13 mouse cellular contexts compared by ENCODE assay signal in the genomic region with DNA sequence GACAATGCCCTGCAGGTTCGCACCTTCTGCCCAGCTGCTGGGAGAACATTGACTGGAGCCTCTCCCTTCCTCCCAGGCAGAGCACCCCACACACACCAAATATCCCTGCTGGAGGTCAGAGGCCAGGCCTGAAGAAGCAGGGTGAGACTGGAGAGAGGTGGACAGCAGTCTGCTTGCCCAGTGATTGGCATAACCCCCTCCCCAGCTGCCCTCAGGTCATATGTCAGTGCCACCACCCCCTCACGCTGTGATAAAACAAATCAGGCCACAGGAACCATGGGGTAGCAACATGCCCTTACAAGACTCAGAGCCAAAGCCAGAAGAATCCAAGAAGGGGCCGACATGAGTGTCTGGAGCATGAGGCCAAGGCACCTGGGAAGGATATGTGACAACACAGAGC. TPM values are rescaled to one million over a fixed set of nuclear protein-coding genes. Genes with fewer than 3 reads are reported as not detected.
DNase-seq lines count a peak whose midpoint lies in the region; ATAC-seq and TF ChIP-seq lines count a peak whose summit lies in the region.
"Had no signal": no experiment of that assay in that cellular context is flagged by ENCODE, and none has a peak within 500 bp of the region (broad histone marks: within the 10 kb centered on the region; RNA-seq: fewer than 3 reads in every experiment).

No protein-coding gene starts in this region.

- ATAC-seq in forebrain, postnatal 0 days, result no peak
- no peak for ATAC-seq in forebrain, embryonic 16.5 days
- ATAC-seq in hindbrain, embryonic 12.5 days (ENCODE audit: low FRiP score), result no peak
- no peak for ATAC-seq in hindbrain, embryonic 14.5 days (ENCODE audit: low FRiP score)
- no peak for ATAC-seq in hindbrain, embryonic 16.5 days
- ATAC-seq in monocyte, adult 5-6 weeks (replicated peaks; ENCODE audit: insufficient number of reproducible peaks, low FRiP score, low TSS enrichment, poor library complexity, severe bottlenecking), result no peak

- 91% methylated on average over 3 of the region's 3 CpGs for WGBS in forebrain, postnatal 0 days
- WGBS in forebrain, embryonic 16.5 days, result 88% methylated on average over 3 of the region's 3 CpGs
- 76% methylated on average over 3 of the region's 3 CpGs for WGBS in hindbrain, embryonic 12.5 days
- 83% methylated on average over 3 of the region's 3 CpGs for WGBS in hindbrain, embryonic 14.5 days
- WGBS in embryonic facial prominence, embryonic 10.5 days, result 74% methylated on average over 3 of the region's 3 CpGs
- WGBS in hindbrain, embryonic 16.5 days, result 87% methylated on average over 3 of the region's 3 CpGs

- H3K4me2 ChIP-seq in forebrain, postnatal 0 days (ENCODE audit: low read depth), result no peak overlapping the region
- H3K4me2 ChIP-seq in forebrain, embryonic 16.5 days (ENCODE audit: low read length), result no peak overlapping the region
- no peak overlapping the region for H3K4me2 ChIP-seq in hindbrain, embryonic 12.5 days (replicated peaks)
- no peak overlapping the region for H3K4me2 ChIP-seq in hindbrain, embryonic 14.5 days (replicated peaks)
- no peak overlapping the region for H3K4me2 ChIP-seq in hindbrain, embryonic 16.5 days (ENCODE audit: low read length)
- H3K4me2 ChIP-seq: forebrain, embryonic 12.5 days; liver, embryonic 13.5 days had no signal

- H3K4me3 ChIP-seq in forebrain, postnatal 0 days (ENCODE audit: low read depth, low read length), result no peak overlapping the region
- no peak overlapping the region for H3K4me3 ChIP-seq in forebrain, embryonic 16.5 days (replicated peaks; ENCODE audit: low read length)
- H3K4me3 ChIP-seq in hindbrain, embryonic 12.5 days, result no peak overlapping the region
- H3K4me3 ChIP-seq in hindbrain, embryonic 14.5 days (replicated peaks; ENCODE audit: low read length), result no peak overlapping the region
- no peak overlapping the region for H3K4me3 ChIP-seq in embryonic facial prominence, embryonic 10.5 days
- no peak overlapping the region for H3K4me3 ChIP-seq in hindbrain, embryonic 16.5 days (ENCODE audit: low read length)
- H3K4me3 ChIP-seq: forebrain, embryonic 12.5 days; liver, embryonic 13.5 days had no signal

- H3K9me3 ChIP-seq in forebrain, postnatal 0 days (ENCODE audit: low read length), result no peaks in the 10 kb centered on the region
- H3K9me3 ChIP-seq in forebrain, embryonic 16.5 days (ENCODE audit: control insufficient read depth, low read length), result no peaks in the 10 kb centered on the region
- no peaks in the 10 kb centered on the region for H3K9me3 ChIP-seq in hindbrain, embryonic 12.5 days (replicated peaks)
- H3K9me3 ChIP-seq in hindbrain, embryonic 14.5 days (ENCODE audit: control insufficient read depth, low read length), result no peaks in the 10 kb centered on the region
- no peaks in the 10 kb centered on the region for H3K9me3 ChIP-seq in embryonic facial prominence, embryonic 10.5 days
- H3K9me3 ChIP-seq in hindbrain, embryonic 16.5 days (ENCODE audit: control insufficient read depth, low read length), result no peaks in the 10 kb centered on the region
- H3K9me3 ChIP-seq: forebrain, embryonic 12.5 days; liver, embryonic 13.5 days had no signal

- H3K27ac ChIP-seq in forebrain, postnatal 0 days (ENCODE audit: low read depth, low read length), result 0 out of 2 replicates have a peak overlapping the region, but pooled peaks have one; percentile 62
- no peak overlapping the region for H3K27ac ChIP-seq in forebrain, embryonic 16.5 days (ENCODE audit: low read length)
- no peak overlapping the region for H3K27ac ChIP-seq in hindbrain, embryonic 12.5 days
- no peak overlapping the region for H3K27ac ChIP-seq in hindbrain, embryonic 14.5 days
- 0 out of 2 replicates have a peak overlapping the region, but pooled peaks have one; percentile 21 for H3K27ac ChIP-seq in embryonic facial prominence, embryonic 10.5 days (replicated peaks)
- H3K27ac ChIP-seq in hindbrain, embryonic 16.5 days (ENCODE audit: low read depth, low read length), result 0 out of 2 replicates have a peak overlapping the region, but pooled peaks have one; percentile 7
- H3K27ac ChIP-seq: forebrain, embryonic 12.5 days; liver, embryonic 13.5 days had no signal

- no peaks in the 10 kb centered on the region for H3K27me3 ChIP-seq in forebrain, postnatal 0 days (ENCODE audit: insufficient read depth, low read length)
- no peaks in the 10 kb centered on the region for H3K27me3 ChIP-seq in forebrain, embryonic 16.5 days (replicated peaks; ENCODE audit: control insufficient read depth, insufficient read depth, low read length)
- no peaks in the 10 kb centered on the region for H3K27me3 ChIP-seq in hindbrain, embryonic 12.5 days
- no peaks in the 10 kb centered on the region for H3K27me3 ChIP-seq in hindbrain, embryonic 14.5 days (ENCODE audit: control insufficient read depth, insufficient read depth, low read length)
- H3K27me3 ChIP-seq in embryonic facial prominence, embryonic 10.5 days (replicated peaks; ENCODE audit: low read depth, poor library complexity, severe bottlenecking), result no peaks in the 10 kb centered on the region
- H3K27me3 ChIP-seq in hindbrain, embryonic 16.5 days (replicated peaks; ENCODE audit: control insufficient read depth, insufficient read depth, low read length), result no peaks in the 10 kb centered on the region
- H3K27me3 ChIP-seq: forebrain, embryonic 12.5 days; liver, embryonic 13.5 days had no signal

- H3K4me1 ChIP-seq in forebrain, postnatal 0 days (ENCODE audit: insufficient read depth), result no peaks in the 10 kb centered on the region
- H3K4me1 ChIP-seq in forebrain, embryonic 16.5 days (replicated peaks; ENCODE audit: control insufficient read depth, insufficient read depth, low read length), result no peaks in the 10 kb centered on the region; the same call in 1 of the 2 replicates
- H3K4me1 ChIP-seq in hindbrain, embryonic 12.5 days, result peaks cover 35% of the 10 kb centered on the region
- peaks cover 21% of the 10 kb centered on the region; the same call in 1 of the 2 replicates for H3K4me1 ChIP-seq in hindbrain, embryonic 14.5 days (replicated peaks; ENCODE audit: control insufficient read depth, insufficient read depth, low read length)
- H3K4me1 ChIP-seq in embryonic facial prominence, embryonic 10.5 days, result peaks cover 29% of the 10 kb centered on the region
- peaks cover 35% of the 10 kb centered on the region for H3K4me1 ChIP-seq in hindbrain, embryonic 16.5 days (ENCODE audit: control insufficient read depth, insufficient read depth, low read depth, low read length)
- H3K4me1 ChIP-seq: liver, embryonic 13.5 days had no signal

- H3K36me3 ChIP-seq in forebrain, postnatal 0 days (ENCODE audit: insufficient read depth), result 0 out of 2 replicates have a peak, but pooled peaks cover 5% of the 10 kb centered on the region
- no peaks in the 10 kb centered on the region for H3K36me3 ChIP-seq in forebrain, embryonic 16.5 days (ENCODE audit: control insufficient read depth, insufficient read depth)
- peaks cover 7% of the 10 kb centered on the region; the same call in 1 of the 2 replicates for H3K36me3 ChIP-seq in hindbrain, embryonic 12.5 days
- H3K36me3 ChIP-seq in hindbrain, embryonic 14.5 days (replicated peaks; ENCODE audit: control insufficient read depth, insufficient read depth), result no peaks in the 10 kb centered on the region
- H3K36me3 ChIP-seq in embryonic facial prominence, embryonic 10.5 days (replicated peaks), result peaks cover 43% of the 10 kb centered on the region
- no peaks in the 10 kb centered on the region; the same call in 1 of the 2 replicates for H3K36me3 ChIP-seq in hindbrain, embryonic 16.5 days (ENCODE audit: control insufficient read depth, insufficient read depth, low read length)

- no peak for TF ChIP-seq CTCF in forebrain, postnatal 0 days (IDR thresholded peaks at IDR 0.05; ENCODE audit: low read depth)

- no peak overlapping the region for H3K9ac ChIP-seq in forebrain, postnatal 0 days
- H3K9ac ChIP-seq in forebrain, embryonic 16.5 days (replicated peaks; ENCODE audit: low read depth, low read length), result no peak overlapping the region
- 0 out of 2 replicates have a peak overlapping the region, but pooled peaks have one; percentile 6 for H3K9ac ChIP-seq in hindbrain, embryonic 12.5 days
- no peak overlapping the region for H3K9ac ChIP-seq in hindbrain, embryonic 14.5 days
- no peak overlapping the region for H3K9ac ChIP-seq in hindbrain, embryonic 16.5 days (ENCODE audit: low read depth, low read length)
- H3K9ac ChIP-seq: forebrain, embryonic 12.5 days; liver, embryonic 13.5 days had no signal

- no peak for DNase-seq in forebrain, postnatal 0 days
- no peak for DNase-seq in hindbrain, embryonic 14.5 days (ENCODE audit: low spot score)
- no peak for DNase-seq in embryonic facial prominence, embryonic 10.5 days (ENCODE audit: low spot score)
- no peak for DNase-seq in liver
- DNase-seq: adrenal gland, postnatal 36 days; gastrocnemius, postnatal 25 days; liver, embryonic 13.5 days; right cerebral cortex, postnatal 25 days had no signal

RNA-seq across cellular contexts. Expression of gene Mtss1l, which starts 17.2 kb away (rescaled TPM):
- total RNA-seq in forebrain, postnatal 0 days (2014; rRNA removed), result 55.2 and 71.1 TPM in 2 replicates
- 42.2 and 49.0 TPM in 2 replicates for polyA plus RNA-seq in forebrain, postnatal 0 days (2015; fragmentation: Nextera tagmentation; extraction: Ambion mirVana)
- polyA plus RNA-seq in forebrain, embryonic 16.5 days (2015; fragmentation: Nextera tagmentation; extraction: Ambion mirVana), result 24.6 and 24.8 TPM in 2 replicates
- polyA plus RNA-seq in hindbrain, embryonic 12.5 days (2016; fragmentation: Nextera tagmentation; extraction: Ambion mirVana), result 21.6 and 23.3 TPM in 2 replicates
- polyA plus RNA-seq in hindbrain, embryonic 14.5 days (2014; fragmentation: Nextera tagmentation; extraction: Ambion mirVana), result 32.9 and 36.3 TPM in 2 replicates
- 6.6 and 7.2 TPM in 2 replicates for polyA plus RNA-seq in embryonic facial prominence, embryonic 10.5 days (2016; fragmentation: Nextera tagmentation; extraction: Ambion mirVana)
- polyA plus RNA-seq in hindbrain, embryonic 16.5 days (2015; fragmentation: Nextera tagmentation; extraction: Ambion mirVana), result 26.4 and 28.8 TPM in 2 replicates
- 0.32 to 1.2 TPM (median 1.1 TPM) in 3 replicates for total RNA-seq in monocyte, adult 5-6 weeks (2017)

Comparison
In these comparisons a context has a peak if more than half of its experiments do, and no peak if none do; other contexts are left out.
1. H3K27ac ChIP-seq: peak in forebrain, postnatal 0 days (single experiment), embryonic facial prominence, embryonic 10.5 days (single experiment) and hindbrain, embryonic 16.5 days (single experiment); none in forebrain, embryonic 16.5 days (single experiment), hindbrain, embryonic 12.5 days (single experiment) and hindbrain, embryonic 14.5 days (single experiment).